Mouse (Mus musculus) v-Abl transformed pro-B cells (cell line): ENCODE results near the gene Mfsd9.
"Not testable (repeated sequence)": the region's sequence is repeated elsewhere in the genome, so short reads cannot be mapped to it uniquely, and the experiment has no call there.

Experiments
- in situ Hi-C, 2 experiments: fragments of 400-800 bp; cut with MboI; formaldehyde crosslinking; loops; one replicate each; pipeline ENCODE4 v1.15.1; 2025; ENCODE audit not compliant: unreplicated experiment in 2 of 2

Mfsd9 gene

GRCm38 (mm10) chr1:40788956-40789355, 1.5 kb downstream of the Mfsd9 start:
- in situ Hi-C loops: no loop called here

GRCm38 (mm10) chr1:40785876-40786445, 4.5 kb downstream of the Mfsd9 start:
- in situ Hi-C loops: no loop called here

- in situ Hi-C loops: no loop called here
Observed at GRCm38 (mm10) chr1:40784306-40784705, 6.2 kb downstream of the Mfsd9 start.

- in situ Hi-C loops: no loop called here
Observed at GRCm38 (mm10) chr1:40783450-40783849, 7.0 kb downstream of the Mfsd9 start.

GRCm38 (mm10) chr1:40776763-40777162, 13.7 kb downstream of the Mfsd9 start:
- in situ Hi-C loops: no loop called here

- in situ Hi-C loops: no loop called here
Observed at GRCm38 (mm10) chr1:40776102-40776501, 14.4 kb downstream of the Mfsd9 start.

GRCm38 (mm10) chr1:40774040-40774439, 16.4 kb downstream of the Mfsd9 start:
- in situ Hi-C loops: no loop called here

- in situ Hi-C loops: no loop called here
Observed at GRCm38 (mm10) chr1:40773234-40773633, 17.3 kb downstream of the Mfsd9 start.

- in situ Hi-C loops: no loop called here
Observed at GRCm38 (mm10) chr1:40771196-40771970, 19.1 kb downstream of the Mfsd9 start.

- in situ Hi-C loops: loop anchor here (5.0 to 10.0 kb wide), 2 partner anchors 185 to 187 kb away; partner anchors contain the start of gene Slc9a4 (in 2 of the 2)
Observed at GRCm38 (mm10) chr1:40769331-40769894, 21.1 kb downstream of the Mfsd9 start.

- in situ Hi-C loops: loop anchor here (5.0 to 10.0 kb wide), 2 partner anchors 184 to 186 kb away; partner anchors contain the start of gene Slc9a4 (in 2 of the 2)
Observed at GRCm38 (mm10) chr1:40768606-40769005, 21.9 kb downstream of the Mfsd9 start.

GRCm38 (mm10) chr1:40767588-40767987, 22.9 kb downstream of the Mfsd9 start:
- in situ Hi-C loops: loop anchor here (5.0 to 10.0 kb wide), 2 partner anchors 183 to 185 kb away; partner anchors contain the start of gene Slc9a4 (in 2 of the 2)

- in situ Hi-C loops: loop anchor here (5.0 to 10.0 kb wide), 2 partner anchors 181 to 183 kb away; partner anchors contain the start of gene Slc9a4 (in 2 of the 2)
Observed at GRCm38 (mm10) chr1:40765521-40765920, 25.0 kb downstream of the Mfsd9 start.

- in situ Hi-C loops: loop anchor here (5.0 to 10.0 kb wide), 2 partner anchors 180 to 182 kb away; partner anchors contain the start of gene Slc9a4 (in 2 of the 2)
Observed at GRCm38 (mm10) chr1:40764701-40765275, 25.7 kb downstream of the Mfsd9 start.

- in situ Hi-C loops: loop anchor here in 1 of 2 experiments (10.0 kb wide), 1 partner anchor 179 kb away; the partner anchor contains the start of gene Slc9a4
Observed at GRCm38 (mm10) chr1:40764042-40764441, 26.4 kb downstream of the Mfsd9 start.

GRCm38 (mm10) chr1:40759751-40760445, 30.6 kb downstream of the Mfsd9 start:
- in situ Hi-C loops: loop anchor here in 1 of 2 experiments (10.0 kb wide), 1 partner anchor 175 kb away; the partner anchor contains the start of gene Slc9a4

GRCm38 (mm10) chr1:40746089-40746488, 44.4 kb downstream of the Mfsd9 start:
- in situ Hi-C loops: no loop called here

GRCm38 (mm10) chr1:40740739-40741138, 49.7 kb downstream of the Mfsd9 start:
- in situ Hi-C loops: no loop called here

- in situ Hi-C loops: not testable (repeated sequence)
Observed at GRCm38 (mm10) chr1:40738246-40738645, 52.2 kb downstream of the Mfsd9 start.

GRCm38 (mm10) chr1:40737671-40738070, 52.8 kb downstream of the Mfsd9 start:
- in situ Hi-C loops: no loop called here
